ENCODE assay signal across 14 mouse cellular contexts in the genomic region with DNA sequence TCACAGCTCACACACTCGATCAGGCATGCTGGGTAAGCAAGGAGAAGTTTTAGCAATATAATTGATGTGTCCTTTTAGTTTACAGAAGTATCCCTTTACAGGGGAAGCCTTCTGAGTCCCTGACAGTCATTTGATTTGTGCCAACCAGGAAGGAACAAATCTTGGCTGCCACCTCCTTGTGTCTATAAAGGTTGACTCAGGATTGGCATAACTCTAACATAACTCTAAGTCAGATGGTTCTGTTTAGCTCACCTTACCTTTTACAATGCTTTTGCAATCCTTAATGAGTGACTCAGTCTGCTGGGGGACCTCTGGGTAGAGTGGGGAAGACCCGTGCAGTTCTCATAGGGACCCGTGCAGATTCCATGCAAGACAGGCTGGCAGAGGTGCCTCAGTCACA. TPM values are rescaled to one million over a fixed set of nuclear protein-coding genes. Genes with fewer than 3 reads are reported as not detected.
"Had no signal": no experiment of that assay in that cellular context is flagged by ENCODE, and none has a peak within 500 bp of the region (broad histone marks: within the 10 kb centered on the region; RNA-seq: fewer than 3 reads in every experiment).

No protein-coding gene starts in this region.

- H3K4me3 ChIP-seq: intestine, embryonic 15.5 days; megakaryocyte, embryonic 14.5 days; midbrain, embryonic 12.5 days had no signal

- DNase-seq: kidney, adult 8-10 months; kidney, postnatal 36 days; layer of hippocampus, postnatal 36 days; lung, embryonic 14.5 days; lung, postnatal 14 days; right cerebral cortex, postnatal 14 days; thymus, adult 2 months; thymus, postnatal 25 days had no signal

- H3K27me3 ChIP-seq: intestine, embryonic 15.5 days; midbrain, embryonic 12.5 days had no signal

- ATAC-seq: intestine, embryonic 15.5 days had no signal

- H3K9ac ChIP-seq: intestine, embryonic 15.5 days; liver, embryonic 14.5 days; lung, embryonic 14.5 days; midbrain, embryonic 12.5 days had no signal

- H3K9me3 ChIP-seq: intestine, embryonic 15.5 days; midbrain, embryonic 12.5 days had no signal

- H3K4me1 ChIP-seq: intestine, embryonic 15.5 days had no signal

- H3K36me3 ChIP-seq: intestine, embryonic 15.5 days; midbrain, embryonic 12.5 days had no signal

- H3K4me2 ChIP-seq: intestine, embryonic 15.5 days; lung, embryonic 14.5 days; midbrain, embryonic 12.5 days had no signal

- H3K27ac ChIP-seq: intestine, embryonic 15.5 days; liver, embryonic 14.5 days; macrophage; midbrain, embryonic 12.5 days had no signal

RNA-seq across cellular contexts. Expression of a gene that starts 12.1 kb away (rescaled TPM):
- total RNA-seq: liver, adult 2 months had no signal
- polyA plus RNA-seq: liver, adult 2 months had no signal
